Mouse (Mus musculus): ENCODE measurements around the gene Fam166b. TPM values are rescaled to one million over a fixed set of nuclear protein-coding genes. Genes with fewer than 3 reads are reported as not detected.

Fam166b gene
- polyA plus RNA-seq, 1 experiment from 2014 or later, result 0.46 TPM

DNA sequence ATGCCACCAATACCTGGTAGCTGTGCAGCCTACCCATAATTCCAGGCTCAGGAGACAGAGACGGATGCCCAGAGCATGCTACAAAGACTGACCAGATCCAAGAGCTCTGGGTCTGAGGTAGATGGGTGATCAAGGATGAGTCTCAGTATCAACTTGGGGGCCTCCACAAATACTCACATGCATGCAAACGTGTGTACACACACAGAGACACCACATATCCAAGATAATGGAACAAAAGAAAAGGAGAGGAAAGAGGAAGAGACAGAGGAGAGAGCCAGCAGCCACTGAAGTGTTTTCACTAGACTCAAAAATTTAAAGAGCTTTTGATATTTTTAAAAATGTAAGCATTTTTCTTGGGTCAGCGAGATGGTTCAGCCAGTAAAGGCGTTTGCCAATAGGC, 10.5 kb downstream of the Fam166b start:
- Histone ChIP-seq H3K27me3 (ENCODE audit: control insufficient read depth, insufficient read depth, low read length) (peaks cover 9% of the 10 kb centered on the region; the same call in 1 of the 2 replicates), H3K4me3 (replicated peaks; ENCODE audit: low read depth, low read length) (no peak overlapping the region), H3K9ac (replicated peaks; ENCODE audit: low read length) (no peak overlapping the region), H3K9me3 (ENCODE audit: control insufficient read depth, low read length) (no peaks in the 10 kb centered on the region), H3K27ac (replicated peaks; ENCODE audit: low read depth, low read length) (no peak overlapping the region), H3K4me2 (ENCODE audit: low read length) (no peak overlapping the region), H3K4me1 (ENCODE audit: control insufficient read depth, insufficient read depth, low read length) (no peaks in the 10 kb centered on the region), H3K36me3 (ENCODE audit: control insufficient read depth, insufficient read depth, low read length) (peaks cover 78% of the 10 kb centered on the region)
- DNase-seq (no peak), ATAC-seq (ENCODE audit: low FRiP score, low TSS enrichment) (no peak)
- 73% methylated on average over 4 of the region's 4 CpGs for WGBS

DNA sequence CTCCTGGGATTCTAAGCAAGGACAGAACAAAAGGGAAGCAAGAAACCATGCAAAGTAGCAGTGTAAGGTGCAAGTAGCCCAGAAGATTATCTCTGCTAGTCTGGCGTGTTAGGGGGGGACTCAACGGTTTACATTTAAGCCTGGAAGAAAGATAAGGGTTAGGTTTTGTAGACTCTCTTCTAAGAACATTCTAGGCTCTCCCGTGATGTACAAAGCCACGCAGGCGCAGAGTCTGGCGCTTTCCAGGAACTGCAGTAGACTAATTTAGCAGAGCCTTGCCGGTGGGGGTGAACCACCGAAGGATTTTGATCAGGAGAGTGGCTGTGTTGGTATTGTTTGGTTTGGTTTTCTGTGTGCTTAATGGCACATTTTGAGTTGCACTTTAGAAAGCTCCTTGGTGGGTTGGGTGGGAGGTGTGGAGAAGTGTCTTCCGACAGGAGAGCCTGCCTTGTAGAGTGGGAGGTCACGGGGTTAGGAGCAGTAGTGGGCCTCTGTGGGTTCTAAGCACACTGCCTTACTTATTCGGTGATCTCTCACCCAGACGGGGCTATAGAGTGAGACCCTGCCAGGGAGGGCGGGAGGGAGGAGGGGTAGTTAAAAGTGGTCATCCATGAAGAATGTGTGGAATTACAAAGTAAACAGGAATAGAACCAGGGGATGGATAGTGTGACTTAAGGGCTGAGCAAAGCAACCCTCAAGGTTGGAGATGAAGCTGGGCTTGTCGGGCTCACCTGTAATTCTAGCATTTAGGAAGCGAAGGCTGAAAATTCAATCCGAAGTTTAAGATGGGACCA, 11.5 kb downstream of the Fam166b start:
- no peak for ATAC-seq (ENCODE audit: low FRiP score, low TSS enrichment)
- 72% methylated on average over 16 of the region's 16 CpGs for WGBS
- H3K27ac ChIP-seq (replicated peaks; ENCODE audit: low read depth, low read length), result no peak overlapping the region

DNA sequence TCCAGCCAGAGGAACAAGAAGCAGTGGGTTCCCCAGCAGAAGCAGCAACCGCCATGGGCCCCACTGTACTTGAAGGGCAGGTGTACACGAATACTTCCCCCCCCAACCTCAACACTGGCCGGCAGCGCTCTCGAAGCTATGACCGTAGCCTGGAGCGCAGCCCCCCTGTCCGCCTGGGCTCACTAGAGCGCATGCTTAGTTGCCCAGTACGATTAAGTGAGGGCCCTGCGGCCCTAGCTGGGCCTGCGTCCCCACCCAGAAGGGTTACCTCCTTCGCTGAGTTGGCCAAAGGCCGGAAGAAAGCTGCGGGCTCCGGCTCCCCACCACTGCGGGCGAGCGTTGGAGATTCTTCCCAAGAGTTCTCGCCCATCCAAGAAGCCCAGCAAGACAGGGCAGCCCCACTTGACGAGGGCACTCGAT, 12.9 kb downstream of the Fam166b start:
- Histone ChIP-seq H3K4me2 (ENCODE audit: low read length) (no peak overlapping the region), H3K27me3 (ENCODE audit: control insufficient read depth, insufficient read depth, low read length) (no peaks in the 10 kb centered on the region), H3K36me3 (ENCODE audit: control insufficient read depth, insufficient read depth, low read length) (peaks cover 60% of the 10 kb centered on the region), H3K9me3 (ENCODE audit: control insufficient read depth, low read length) (no peaks in the 10 kb centered on the region), H3K27ac (replicated peaks; ENCODE audit: low read depth, low read length) (no peak overlapping the region), H3K4me1 (ENCODE audit: control insufficient read depth, insufficient read depth, low read length) (no peaks in the 10 kb centered on the region), H3K9ac (replicated peaks; ENCODE audit: low read length) (no peak overlapping the region), H3K4me3 (replicated peaks; ENCODE audit: low read depth, low read length) (no peak overlapping the region)
- ATAC-seq (ENCODE audit: low FRiP score, low TSS enrichment) (no peak), DNase-seq (no peak)
- 95% methylated on average over 22 of the region's 22 CpGs for WGBS

More for the DNA sequence above, 11.5 kb downstream of the Fam166b start:
- Histone ChIP-seq H3K4me2 (ENCODE audit: low read length) (no peak overlapping the region), H3K36me3 (ENCODE audit: control insufficient read depth, insufficient read depth, low read length) (peaks cover 74% of the 10 kb centered on the region), H3K9me3 (ENCODE audit: control insufficient read depth, low read length) (no peaks in the 10 kb centered on the region), H3K9ac (replicated peaks; ENCODE audit: low read length) (no peak overlapping the region), H3K27me3 (ENCODE audit: control insufficient read depth, insufficient read depth, low read length) (no peaks in the 10 kb centered on the region), H3K4me1 (ENCODE audit: control insufficient read depth, insufficient read depth, low read length) (no peaks in the 10 kb centered on the region), H3K4me3 (replicated peaks; ENCODE audit: low read depth, low read length) (no peak overlapping the region)
- DNase-seq, result no peak

GRCm38 (mm10) chr4:43415221-43416070, 13.5 kb downstream of the Fam166b start:
- Histone ChIP-seq H3K9me3 (ENCODE audit: control insufficient read depth, low read length) (no peaks in the 10 kb centered on the region), H3K27me3 (ENCODE audit: control insufficient read depth, insufficient read depth, low read length) (no peaks in the 10 kb centered on the region), H3K36me3 (ENCODE audit: control insufficient read depth, insufficient read depth, low read length) (peaks cover 59% of the 10 kb centered on the region), H3K4me1 (ENCODE audit: control insufficient read depth, insufficient read depth, low read length) (no peaks in the 10 kb centered on the region), H3K4me3 (replicated peaks; ENCODE audit: low read depth, low read length) (no peak overlapping the region), H3K4me2 (ENCODE audit: low read length) (no peak overlapping the region), H3K9ac (replicated peaks; ENCODE audit: low read length) (no peak overlapping the region), H3K27ac (replicated peaks; ENCODE audit: low read depth, low read length) (no peak overlapping the region)
- ATAC-seq (ENCODE audit: low FRiP score, low TSS enrichment) (no peak), DNase-seq (no peak)
- WGBS, result 93% methylated on average over 29 of the region's 29 CpGs

- Histone ChIP-seq H3K27ac (replicated peaks; ENCODE audit: low read depth, low read length) (no peak overlapping the region), H3K9ac (replicated peaks; ENCODE audit: low read length) (no peak overlapping the region), H3K4me3 (replicated peaks; ENCODE audit: low read depth, low read length) (no peak overlapping the region), H3K27me3 (ENCODE audit: control insufficient read depth, insufficient read depth, low read length) (no peaks in the 10 kb centered on the region), H3K36me3 (ENCODE audit: control insufficient read depth, insufficient read depth, low read length) (peaks cover 59% of the 10 kb centered on the region), H3K9me3 (ENCODE audit: control insufficient read depth, low read length) (no peaks in the 10 kb centered on the region), H3K4me1 (ENCODE audit: control insufficient read depth, insufficient read depth, low read length) (0 out of 2 replicates have a peak, but pooled peaks cover 2% of the 10 kb centered on the region), H3K4me2 (ENCODE audit: low read length) (no peak overlapping the region)
- DNase-seq, result no peak
- ATAC-seq (ENCODE audit: low FRiP score, low TSS enrichment), result no peak
- 94% methylated on average over 14 of the region's 14 CpGs for WGBS
These were observed 14.2 kb downstream of the Fam166b start for GRCm38 (mm10) chr4:43414761-43415160.

GRCm38 (mm10) chr4:43407071-43407920, 21.6 kb downstream of the Fam166b start:
- H3K9ac ChIP-seq (replicated peaks; ENCODE audit: low read length), result peak overlapping the region; percentile 85
- H3K9me3 ChIP-seq (ENCODE audit: control insufficient read depth, low read length), result no peaks in the 10 kb centered on the region
- DNase-seq (peak; percentile 74), ATAC-seq (ENCODE audit: low FRiP score, low TSS enrichment) (0 out of 2 replicates have a peak, but pooled peaks have one; percentile 14)
- H3K36me3 ChIP-seq (ENCODE audit: control insufficient read depth, insufficient read depth, low read length), result no peaks in the 10 kb centered on the region
- peaks cover 25% of the 10 kb centered on the region for H3K4me1 ChIP-seq (ENCODE audit: control insufficient read depth, insufficient read depth, low read length)
- WGBS, result 60% methylated on average over 12 of the region's 12 CpGs
- H3K4me2 ChIP-seq (ENCODE audit: low read length), result peak overlapping the region; percentile 86
- peak overlapping the region; percentile 56 for H3K4me3 ChIP-seq (replicated peaks; ENCODE audit: low read depth, low read length)
- peak overlapping the region; percentile 97 for H3K27ac ChIP-seq (replicated peaks; ENCODE audit: low read depth, low read length)
- no peaks in the 10 kb centered on the region for H3K27me3 ChIP-seq (ENCODE audit: control insufficient read depth, insufficient read depth, low read length)

- H3K9ac ChIP-seq (replicated peaks; ENCODE audit: low read length), result peak overlapping the region; percentile 85
- no peaks in the 10 kb centered on the region for H3K36me3 ChIP-seq (ENCODE audit: control insufficient read depth, insufficient read depth, low read length)
- peak overlapping the region; percentile 86 for H3K4me2 ChIP-seq (ENCODE audit: low read length)
- H3K9me3 ChIP-seq (ENCODE audit: control insufficient read depth, low read length), result no peaks in the 10 kb centered on the region
- H3K27me3 ChIP-seq (ENCODE audit: control insufficient read depth, insufficient read depth, low read length), result no peaks in the 10 kb centered on the region
- ATAC-seq (ENCODE audit: low FRiP score, low TSS enrichment) (peak; percentile 95), DNase-seq (peak; percentile 95)
- H3K27ac ChIP-seq (replicated peaks; ENCODE audit: low read depth, low read length), result peak overlapping the region; percentile 97
- peak overlapping the region; percentile 56 for H3K4me3 ChIP-seq (replicated peaks; ENCODE audit: low read depth, low read length)
- peaks cover 25% of the 10 kb centered on the region for H3K4me1 ChIP-seq (ENCODE audit: control insufficient read depth, insufficient read depth, low read length)
- WGBS, result under 1% methylated on average over 28 of the region's 28 CpGs
These were observed 22.6 kb downstream of the Fam166b start for GRCm38 (mm10) chr4:43406162-43406971.

Data from midbrain, embryonic 14.5 days (tissue).